In the genomic region with DNA sequence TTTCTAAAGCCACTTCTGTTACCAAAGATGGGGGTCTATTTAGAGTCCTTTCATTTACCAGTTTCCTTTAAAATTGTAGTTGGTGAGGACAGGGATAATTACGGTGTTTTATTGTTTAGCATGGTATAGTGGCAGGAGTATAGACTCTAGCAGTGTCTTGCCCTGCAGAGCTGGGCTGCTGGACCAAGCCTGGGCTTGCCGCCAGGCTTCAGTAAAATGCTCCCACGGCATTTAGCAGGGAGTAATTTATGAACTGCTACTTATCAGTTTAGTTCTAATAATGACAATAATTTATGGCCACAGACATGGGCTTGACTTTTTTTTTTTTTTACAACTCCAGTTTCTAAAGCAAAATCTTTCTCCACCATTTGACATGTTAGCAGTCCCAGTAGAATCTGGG, we compare ENCODE assay signal across 18 mouse cellular contexts. TPM values are rescaled to one million over a fixed set of nuclear protein-coding genes. Genes with fewer than 3 reads are reported as not detected.
A peak's percentile ranks its signal among the peaks of the same experiment; 100 is the strongest.
DNase-seq lines count a peak whose midpoint lies in the region; ATAC-seq lines count a peak whose summit lies in the region.
"Had no signal": no experiment of that assay in that cellular context is flagged by ENCODE, and none has a peak within 500 bp of the region (broad histone marks: within the 10 kb centered on the region; RNA-seq: fewer than 3 reads in every experiment).

No protein-coding gene starts in this region.

- peaks cover 23% of the 10 kb centered on the region for H3K4me1 ChIP-seq in heart, embryonic 12.5 days (replicated peaks)
- H3K4me1 ChIP-seq in lung, embryonic 16.5 days (replicated peaks; ENCODE audit: control insufficient read depth, insufficient read depth, low read length) = peaks cover 30% of the 10 kb centered on the region

- peak; percentile 42 for DNase-seq in adrenal gland, postnatal 14 days
- DNase-seq in adrenal gland, adult 2 months = no peak
- DNase-seq in heart, postnatal 4 days = peak; percentile 35
- DNase-seq in lung, postnatal 25 days (ENCODE audit: low spot score) = no peak
- peak; percentile 25 for DNase-seq in forelimb bud, embryonic 11.5 days (ENCODE audit: low read depth, low spot score)
- no peak for DNase-seq in cerebellum, adult 11 months
- DNase-seq: cerebellum, adult 8-10 months; gastrocnemius, adult 2 months; heart, adult 18-20 months; layer of hippocampus, postnatal 36 days; left cerebral cortex, postnatal 4 days; thymus, postnatal 36 days had no signal

- ATAC-seq in heart, embryonic 12.5 days (ENCODE audit: insufficient number of reproducible peaks, low FRiP score) = no peak
- ATAC-seq in lung, embryonic 16.5 days (ENCODE audit: low read depth) = peak; percentile 72; the same call in 1 of the 2 replicates
- ATAC-seq: forebrain, embryonic 16.5 days; intestine, embryonic 16.5 days had no signal

- H3K4me3 ChIP-seq in heart, embryonic 12.5 days = no peak overlapping the region
- H3K4me3 ChIP-seq in lung, embryonic 16.5 days (ENCODE audit: low read length) = no peak overlapping the region
- H3K4me3 ChIP-seq: gastrocnemius, adult 2 months; hindbrain, embryonic 13.5 days had no signal

- H3K4me2 ChIP-seq in heart, embryonic 12.5 days = no peak overlapping the region
- no peak overlapping the region for H3K4me2 ChIP-seq in lung, embryonic 16.5 days (ENCODE audit: low read depth, low read length)
- H3K4me2 ChIP-seq: hindbrain, embryonic 13.5 days had no signal

- no peaks in the 10 kb centered on the region for H3K27me3 ChIP-seq in heart, embryonic 12.5 days (replicated peaks)
- no peaks in the 10 kb centered on the region for H3K27me3 ChIP-seq in lung, embryonic 16.5 days (ENCODE audit: control insufficient read depth, insufficient read depth, low read depth, low read length)
- H3K27me3 ChIP-seq: hindbrain, embryonic 13.5 days had no signal

- no peak overlapping the region for H3K9ac ChIP-seq in heart, embryonic 12.5 days
- no peak overlapping the region for H3K9ac ChIP-seq in lung, embryonic 16.5 days (ENCODE audit: low read length)
- H3K9ac ChIP-seq: hindbrain, embryonic 13.5 days; liver, embryonic 14.5 days had no signal

- no peak overlapping the region for H3K27ac ChIP-seq in heart, embryonic 12.5 days (ENCODE audit: poor library complexity, severe bottlenecking)
- peak overlapping the region; percentile 63; the same call in 1 of the 2 replicates for H3K27ac ChIP-seq in lung, embryonic 16.5 days (ENCODE audit: low read length)
- H3K27ac ChIP-seq: gastrocnemius, adult 2 months; liver, embryonic 14.5 days had no signal

- WGBS in heart, embryonic 12.5 days = 70% methylated on average over 3 of the region's 3 CpGs
- WGBS in lung, embryonic 16.5 days = 42% methylated on average over 3 of the region's 3 CpGs

- H3K36me3 ChIP-seq in heart, embryonic 12.5 days = peaks cover 38% of the 10 kb centered on the region
- H3K36me3 ChIP-seq in lung, embryonic 16.5 days (ENCODE audit: control insufficient read depth, insufficient read depth, low read length) = peaks cover 18% of the 10 kb centered on the region

- no peaks in the 10 kb centered on the region for H3K9me3 ChIP-seq in heart, embryonic 12.5 days (replicated peaks)
- H3K9me3 ChIP-seq in lung, embryonic 16.5 days (ENCODE audit: control insufficient read depth, low read length) = no peaks in the 10 kb centered on the region

RNA-seq across cellular contexts. Expression of gene Nhlrc2, which starts 51.9 kb away (rescaled TPM):
- total RNA-seq in adrenal gland, postnatal 14 days (2021) = 17.7 and 22.3 TPM in 2 replicates
- 10 to 100 TPM; 15.9 to 16.0 TPM for total RNA-seq in adrenal gland, adult 2 months (2021)
- polyA plus RNA-seq in adrenal gland, adult 2 months (2012; rRNA removed) = 3.3 and 3.8 TPM in 2 replicates
- total RNA-seq in heart, postnatal 4 days (2021) = 10 to 100 TPM; 29.1 to 31.4 TPM
- 15.4 and 17.4 TPM in 2 replicates for polyA plus RNA-seq in heart, embryonic 12.5 days (2016; fragmentation: Nextera tagmentation; extraction: Ambion mirVana)
- polyA plus RNA-seq in lung, embryonic 16.5 days (2015; fragmentation: Nextera tagmentation; extraction: Ambion mirVana) = 18.4 and 19.8 TPM in 2 replicates

RNA-seq across cellular contexts. Expression of gene Dclre1a, which starts 52.0 kb away (rescaled TPM):
- 11.4 and 17.5 TPM in 2 replicates for total RNA-seq in adrenal gland, postnatal 14 days (2021)
- total RNA-seq in adrenal gland, adult 2 months (2021) = 1 to 10 TPM; 8.0 to 8.9 TPM
- 2.4 and 2.5 TPM in 2 replicates for polyA plus RNA-seq in adrenal gland, adult 2 months (2012; rRNA removed)
- 10 to 100 TPM; 10.9 to 11.3 TPM for total RNA-seq in heart, postnatal 4 days (2021)
- polyA plus RNA-seq in heart, embryonic 12.5 days (2016; fragmentation: Nextera tagmentation; extraction: Ambion mirVana) = 10.8 and 14.6 TPM in 2 replicates
- polyA plus RNA-seq in lung, embryonic 16.5 days (2015; fragmentation: Nextera tagmentation; extraction: Ambion mirVana) = 17.7 and 22.3 TPM in 2 replicates

Comparison
In these comparisons a context has a peak if more than half of its experiments do, and no peak if none do; other contexts are left out.
1. DNase-seq: peak in adrenal gland, postnatal 14 days (single experiment), heart, postnatal 4 days (single experiment) and forelimb bud, embryonic 11.5 days (single experiment); none in adrenal gland, adult 2 months (single experiment), lung, postnatal 25 days (single experiment) and cerebellum, adult 11 months (single experiment).